Mouse (Mus musculus) ES-Bruce4 (cell line): Measurements from ENCODE around the gene Hist1h4d.

Experiments
- CTCF ChIP-seq: IDR thresholded peaks from one replicate; pipeline ENCODE4 v1.8.1; 2011; ENCODE audit warnings: low read depth, low read length
- POLR2A ChIP-seq: IDR thresholded peaks from one replicate; pipeline ENCODE4 v1.8.1; 2011; ENCODE audit warnings: low read length; ENCODE audit not compliant: insufficient read depth

DNA sequence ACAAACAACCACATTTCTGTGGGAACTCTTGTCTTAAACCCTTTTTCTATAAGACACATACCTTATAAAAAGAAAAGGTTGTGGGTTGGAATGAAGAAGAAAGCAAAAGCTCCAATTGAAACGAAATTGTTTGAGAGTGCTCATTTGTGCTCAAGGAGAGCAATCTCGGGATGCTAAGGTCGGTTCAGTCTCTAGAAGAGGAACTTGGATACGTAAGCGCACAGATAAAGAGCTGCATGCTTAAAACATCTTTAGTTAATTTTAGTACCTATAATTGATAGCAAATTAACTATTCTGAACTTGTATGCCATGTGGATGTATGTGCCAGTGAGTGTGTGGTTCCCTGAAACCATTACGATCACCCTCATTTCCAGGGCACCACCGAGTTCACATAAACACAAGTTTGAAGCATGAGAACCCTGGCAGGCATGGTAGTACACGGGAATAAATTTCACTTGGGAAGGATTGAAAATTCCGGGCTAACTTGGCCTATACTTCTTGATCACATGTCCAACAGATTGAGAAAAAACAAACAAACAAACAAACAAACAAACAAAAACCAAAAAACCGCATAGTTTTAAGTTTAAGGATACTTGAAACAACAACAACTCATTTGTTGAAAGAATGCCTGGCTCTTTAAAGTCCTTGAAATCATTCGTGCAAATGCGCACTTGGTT is 38.8 kb downstream of the Hist1h4d start:
- TF ChIP-seq CTCF (no peak), POLR2A (no peak)
